Mouse (Mus musculus): Measurements from ENCODE around the gene Tnfrsf1b. TPM values are rescaled to one million over a fixed set of nuclear protein-coding genes. Genes with fewer than 3 reads are reported as not detected.
A peak's percentile ranks its signal among the peaks of the same experiment; 100 is the strongest.

Gene Tnfrsf1b
- polyA plus RNA-seq, 1 experiment from 2014 or later = 3.3 TPM

GRCm38 (mm10) chr4:145251546-145251945 lies 4.9 kb upstream of the Tnfrsf1b start:
- no peaks in the 10 kb centered on the region for H3K9me3 ChIP-seq
- H3K9ac ChIP-seq = no peak overlapping the region
- H3K4me1 ChIP-seq (replicated peaks) = peaks cover 5% of the 10 kb centered on the region
- H3K4me2 ChIP-seq = no peak overlapping the region
- peaks cover 14% of the 10 kb centered on the region for H3K27me3 ChIP-seq
- no peak for ATAC-seq (ENCODE audit: low read depth)
- no peak overlapping the region for H3K4me3 ChIP-seq
- no peak overlapping the region for H3K27ac ChIP-seq (replicated peaks)
- H3K36me3 ChIP-seq = no peaks in the 10 kb centered on the region
- WGBS = 91% methylated on average over 4 of the region's 4 CpGs

DNA sequence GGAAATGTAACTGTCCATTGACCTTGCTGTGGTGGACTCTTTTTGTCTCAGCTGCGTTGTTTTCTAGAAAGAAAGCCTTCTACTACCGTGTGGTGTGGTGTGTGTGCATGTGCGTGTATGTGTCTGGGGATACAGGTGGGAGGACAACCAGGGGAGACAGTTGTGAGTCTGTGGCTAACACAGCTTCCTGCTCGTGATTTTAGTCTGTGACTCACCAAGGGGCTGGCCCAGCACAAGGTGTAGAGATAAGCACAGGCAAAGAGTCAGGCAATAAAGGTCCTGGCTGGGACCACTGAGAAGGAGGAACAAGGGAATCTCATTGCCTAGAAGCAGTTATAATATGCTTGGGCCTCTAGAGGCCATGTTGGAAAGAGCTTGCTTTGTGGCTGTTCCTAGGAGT lies 3.3 kb upstream of the Tnfrsf1b start:
- Histone ChIP-seq H3K27ac (replicated peaks) (no peak overlapping the region), H3K9ac (no peak overlapping the region), H3K27me3 (peaks cover 29% of the 10 kb centered on the region), H3K9me3 (no peaks in the 10 kb centered on the region), H3K4me2 (no peak overlapping the region), H3K4me1 (replicated peaks) (peaks cover 15% of the 10 kb centered on the region), H3K4me3 (no peak overlapping the region), H3K36me3 (no peaks in the 10 kb centered on the region)
- ATAC-seq (ENCODE audit: low read depth) = no peak
- WGBS = 78% methylated on average over 4 of the region's 4 CpGs

GRCm38 (mm10) chr4:145247556-145247955 lies 886 bp upstream of the Tnfrsf1b start:
- no peak overlapping the region for H3K4me3 ChIP-seq
- H3K9ac ChIP-seq = no peak overlapping the region
- H3K4me1 ChIP-seq (replicated peaks) = peaks cover 15% of the 10 kb centered on the region
- no peak for ATAC-seq (ENCODE audit: low read depth)
- 72% methylated on average over 2 of the region's 2 CpGs for WGBS
- H3K36me3 ChIP-seq = no peaks in the 10 kb centered on the region
- H3K27me3 ChIP-seq = peaks cover 30% of the 10 kb centered on the region
- H3K4me2 ChIP-seq = no peak overlapping the region
- H3K27ac ChIP-seq (replicated peaks) = no peak overlapping the region
- no peaks in the 10 kb centered on the region for H3K9me3 ChIP-seq

GRCm38 (mm10) chr4:145245581-145245980 lies 1.1 kb downstream of the Tnfrsf1b start:
- Histone ChIP-seq H3K4me3 (peak overlapping the region; percentile 46), H3K27me3 (peaks cover 30% of the 10 kb centered on the region), H3K4me1 (replicated peaks) (peaks cover 15% of the 10 kb centered on the region), H3K4me2 (peak overlapping the region; percentile 76), H3K9me3 (no peaks in the 10 kb centered on the region), H3K9ac (peak overlapping the region; percentile 70), H3K36me3 (no peaks in the 10 kb centered on the region), H3K27ac (replicated peaks) (no peak overlapping the region)
- 84% methylated on average over 3 of the region's 3 CpGs for WGBS
- no peak for ATAC-seq (ENCODE audit: low read depth)

- no peak overlapping the region for H3K9ac ChIP-seq
- H3K27ac ChIP-seq (replicated peaks) = no peak overlapping the region
- no peak overlapping the region for H3K4me3 ChIP-seq
- H3K4me2 ChIP-seq = no peak overlapping the region
- 87% methylated on average over 2 of the region's 2 CpGs for WGBS
- no peaks in the 10 kb centered on the region for H3K36me3 ChIP-seq
- peaks cover 30% of the 10 kb centered on the region for H3K27me3 ChIP-seq
- ATAC-seq (ENCODE audit: low read depth) = no peak
- H3K9me3 ChIP-seq = no peaks in the 10 kb centered on the region
- H3K4me1 ChIP-seq (replicated peaks) = peaks cover 15% of the 10 kb centered on the region
Measured at GRCm38 (mm10) chr4:145244676-145245075, 2.0 kb downstream of the Tnfrsf1b start.

GRCm38 (mm10) chr4:145242719-145243350 lies 3.8 kb downstream of the Tnfrsf1b start:
- 68% methylated on average over 1 of the region's 1 CpGs for WGBS
- Histone ChIP-seq H3K4me3 (no peak overlapping the region), H3K4me1 (replicated peaks) (peaks cover 15% of the 10 kb centered on the region), H3K27ac (replicated peaks) (no peak overlapping the region), H3K9me3 (no peaks in the 10 kb centered on the region), H3K36me3 (no peaks in the 10 kb centered on the region), H3K27me3 (peaks cover 28% of the 10 kb centered on the region), H3K4me2 (no peak overlapping the region), H3K9ac (no peak overlapping the region)
- no peak for ATAC-seq (ENCODE audit: low read depth)

DNA sequence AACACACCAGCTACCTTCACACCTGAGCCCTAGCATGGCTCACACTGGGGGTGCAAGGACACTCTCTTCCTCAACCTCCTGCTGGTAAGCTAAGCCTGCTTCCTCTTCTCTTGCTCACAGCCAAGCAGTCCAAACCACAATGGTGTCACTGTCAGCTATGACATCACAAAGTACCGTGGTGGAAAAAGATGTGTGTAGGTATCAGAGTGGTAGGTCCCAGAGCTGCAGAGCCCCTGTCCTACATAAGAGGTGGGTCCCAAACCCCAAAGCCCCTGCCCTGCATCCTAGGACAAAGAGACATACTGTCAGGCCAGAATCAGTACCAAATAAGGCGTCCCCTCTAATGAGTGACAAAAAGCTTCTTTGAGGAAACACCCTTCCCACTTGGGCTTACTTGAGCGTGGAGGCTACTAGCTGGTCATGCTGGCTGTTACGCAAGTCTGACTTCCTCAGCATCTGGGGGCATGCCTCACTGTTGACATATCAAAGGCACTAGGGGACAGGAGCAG lies 5.9 kb downstream of the Tnfrsf1b start:
- no peak for ATAC-seq (ENCODE audit: low read depth)
- peaks cover 9% of the 10 kb centered on the region for H3K27me3 ChIP-seq
- H3K9me3 ChIP-seq = no peaks in the 10 kb centered on the region
- WGBS = 80% methylated on average over 4 of the region's 4 CpGs
- no peak overlapping the region for H3K27ac ChIP-seq (replicated peaks)
- no peaks in the 10 kb centered on the region for H3K36me3 ChIP-seq
- no peak overlapping the region for H3K4me3 ChIP-seq
- no peak overlapping the region for H3K9ac ChIP-seq
- no peak overlapping the region for H3K4me2 ChIP-seq
- H3K4me1 ChIP-seq (replicated peaks) = peaks cover 2% of the 10 kb centered on the region; the same call in 1 of the 2 replicates

DNA sequence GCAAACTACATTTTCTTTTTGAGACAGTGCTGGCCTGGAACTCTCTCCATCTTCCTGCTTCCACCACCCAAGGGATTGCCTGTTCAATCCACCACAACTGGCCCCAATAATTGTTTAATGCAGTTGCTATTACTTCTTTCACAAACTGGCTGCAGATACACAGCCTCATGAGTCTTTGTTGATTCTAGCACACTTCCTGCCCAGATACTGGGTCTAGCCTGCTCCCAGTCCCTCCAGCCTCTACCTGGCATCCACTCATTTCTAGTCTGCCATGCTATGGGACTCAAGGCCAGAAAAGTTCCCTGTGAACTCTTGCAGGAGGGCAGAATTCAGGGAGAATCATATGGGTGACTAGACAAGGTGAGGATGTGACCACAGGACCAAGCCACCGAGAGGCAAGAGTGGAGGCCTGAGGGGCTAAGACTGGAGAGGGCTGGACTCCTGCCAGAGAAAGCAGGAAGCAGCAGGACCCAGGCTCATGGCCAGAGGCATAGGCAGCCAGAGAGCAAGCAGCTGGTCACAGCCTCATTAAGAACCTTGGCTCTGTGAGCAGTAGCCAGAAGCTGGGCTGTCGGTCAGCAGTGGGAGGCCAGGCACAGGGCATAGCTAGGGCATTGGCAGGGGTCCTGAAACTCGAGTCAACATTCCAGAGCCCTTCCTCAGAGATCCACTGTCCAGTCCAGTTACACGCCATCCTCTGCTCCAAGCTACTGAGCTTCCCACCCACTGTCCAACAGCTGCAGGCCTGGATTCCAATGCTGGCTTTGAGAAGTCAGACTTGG lies 7.4 kb downstream of the Tnfrsf1b start:
- no peak overlapping the region for H3K4me3 ChIP-seq
- ATAC-seq (ENCODE audit: low read depth) = peak; percentile 72
- no peak overlapping the region for H3K4me2 ChIP-seq
- H3K36me3 ChIP-seq = no peaks in the 10 kb centered on the region
- no peak overlapping the region for H3K27ac ChIP-seq (replicated peaks)
- H3K4me1 ChIP-seq (replicated peaks) = no peaks in the 10 kb centered on the region
- H3K9me3 ChIP-seq = no peaks in the 10 kb centered on the region
- no peak overlapping the region for H3K9ac ChIP-seq
- H3K27me3 ChIP-seq = no peaks in the 10 kb centered on the region
- WGBS = 48% methylated on average over 4 of the region's 4 CpGs

GRCm38 (mm10) chr4:145236027-145236426 lies 10.6 kb downstream of the Tnfrsf1b start:
- Histone ChIP-seq H3K27ac (replicated peaks) (no peak overlapping the region), H3K9ac (no peak overlapping the region), H3K4me2 (no peak overlapping the region), H3K4me1 (replicated peaks) (no peaks in the 10 kb centered on the region), H3K4me3 (no peak overlapping the region), H3K36me3 (no peaks in the 10 kb centered on the region), H3K9me3 (no peaks in the 10 kb centered on the region), H3K27me3 (no peaks in the 10 kb centered on the region)
- ATAC-seq (ENCODE audit: low read depth) = no peak
- WGBS = 92% methylated on average over 7 of the region's 7 CpGs

DNA sequence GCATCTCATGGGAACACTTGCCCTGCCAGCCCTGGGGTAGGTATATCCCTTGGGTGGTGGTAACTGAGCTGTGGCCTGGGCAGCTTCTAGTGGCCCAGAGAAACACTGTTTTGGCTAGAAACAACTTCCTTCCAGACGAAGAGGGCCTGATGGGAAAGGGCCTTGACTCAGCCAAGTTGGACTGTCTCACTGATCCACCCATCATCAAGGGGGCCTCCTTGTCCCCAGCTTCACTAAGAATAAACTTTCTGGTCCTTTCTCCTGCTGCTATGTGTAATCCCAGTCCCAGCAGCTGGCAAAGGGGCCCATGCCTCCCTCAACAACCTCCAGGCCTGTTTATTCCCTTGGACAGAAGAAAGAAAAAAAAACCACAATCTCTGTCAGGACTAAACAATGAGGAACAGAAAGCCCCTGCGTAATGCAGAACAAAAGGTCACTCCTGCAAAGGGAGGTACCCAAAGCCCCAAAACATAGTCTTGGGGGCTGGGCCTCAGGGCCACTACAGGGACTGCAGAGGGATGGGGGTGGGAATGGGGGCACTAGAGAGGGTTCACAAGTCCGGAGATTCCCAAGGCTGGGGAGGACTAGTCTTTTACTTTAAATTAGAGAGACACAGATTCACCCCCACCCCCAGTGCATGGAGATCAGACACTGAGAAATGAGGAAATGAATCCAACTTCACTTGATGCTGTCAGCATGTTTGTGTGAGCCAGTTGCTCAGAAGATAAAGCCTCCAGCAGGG lies 13.0 kb downstream of the Tnfrsf1b start:
- Histone ChIP-seq H3K4me1 (replicated peaks) (no peaks in the 10 kb centered on the region), H3K36me3 (no peaks in the 10 kb centered on the region), H3K27me3 (no peaks in the 10 kb centered on the region), H3K4me3 (no peak overlapping the region), H3K9me3 (no peaks in the 10 kb centered on the region), H3K4me2 (no peak overlapping the region), H3K27ac (replicated peaks) (no peak overlapping the region), H3K9ac (no peak overlapping the region)
- WGBS = 36% methylated on average over 3 of the region's 3 CpGs
- ATAC-seq (ENCODE audit: low read depth) = no peak

- Histone ChIP-seq H3K9ac (no peak overlapping the region), H3K36me3 (no peaks in the 10 kb centered on the region), H3K4me3 (no peak overlapping the region), H3K9me3 (no peaks in the 10 kb centered on the region), H3K4me1 (replicated peaks) (no peaks in the 10 kb centered on the region), H3K4me2 (no peak overlapping the region), H3K27me3 (no peaks in the 10 kb centered on the region), H3K27ac (replicated peaks) (no peak overlapping the region)
- no peak for ATAC-seq (ENCODE audit: low read depth)
- 91% methylated on average over 5 of the region's 5 CpGs for WGBS
Measured at GRCm38 (mm10) chr4:145231732-145232131, 14.9 kb downstream of the Tnfrsf1b start.

DNA sequence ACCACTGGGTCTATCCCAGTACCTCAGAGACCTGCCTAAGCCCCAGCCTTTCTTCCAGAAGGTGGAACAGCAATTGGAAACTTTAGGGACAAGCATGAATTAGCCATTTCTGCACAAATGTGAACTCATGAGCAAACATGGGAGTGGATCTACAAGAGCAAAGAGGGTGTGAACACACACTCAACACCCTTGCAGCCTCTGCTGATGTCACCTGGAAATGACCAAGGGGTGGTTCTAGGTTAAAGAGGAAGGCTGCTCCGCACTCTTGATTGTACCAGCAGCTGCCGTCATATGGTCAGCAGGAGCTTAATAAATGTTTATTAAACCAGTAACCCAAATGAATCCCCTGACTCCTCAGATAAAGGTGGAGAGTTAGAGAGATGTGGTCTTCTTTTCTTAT lies 16.0 kb downstream of the Tnfrsf1b start:
- H3K27me3 ChIP-seq = no peaks in the 10 kb centered on the region
- no peaks in the 10 kb centered on the region for H3K4me1 ChIP-seq (replicated peaks)
- no peak overlapping the region for H3K4me3 ChIP-seq
- no peak overlapping the region for H3K27ac ChIP-seq (replicated peaks)
- H3K4me2 ChIP-seq = no peak overlapping the region
- H3K9ac ChIP-seq = no peak overlapping the region
- no peaks in the 10 kb centered on the region for H3K36me3 ChIP-seq
- H3K9me3 ChIP-seq = no peaks in the 10 kb centered on the region
- no peak for ATAC-seq (ENCODE audit: low read depth)
- WGBS = 91% methylated on average over 2 of the region's 2 CpGs
